Mouse (Mus musculus) megakaryocyte progenitor cell, adult 5-6 weeks (primary cell): ENCODE data around the gene Rexo5. TPM values are rescaled to one million over a fixed set of nuclear protein-coding genes. Genes with fewer than 3 reads are reported as not detected.

ENCODE experiments used
- ATAC-seq: replicated peaks from 2 replicates; pipeline ENCODE4 v1.8.0; 2016; ENCODE audit warnings: mild to moderate bottlenecking, moderate TSS enrichment, inconsistent platforms; ENCODE audit not compliant: poor library complexity
- total RNA-seq, 2 experiments: library from RNA; stranded (forward) in 1 of 2; stranded (reverse) in 1 of 2; fragments of 157-497, 149-512 nt in 1 of 2; fragments of 200-1000 nt in 1 of 2; gene quantifications; 2 replicates each; pipeline versions ENCODE4 v1.2.3 to v1.2.4; 2015 to 2017

The Rexo5 gene
- total RNA-seq, 2 experiments from 2014 or later, result 25.4 to 50.9 TPM

GRCm38 (mm10) chr7:119841820-119842449 lies 48.1 kb downstream of the Rexo5 start:
- ATAC-seq, result no peak

GRCm38 (mm10) chr7:119845541-119845940 lies 51.7 kb downstream of the Rexo5 start:
- no peak for ATAC-seq

- no peak for ATAC-seq
Measured at GRCm38 (mm10) chr7:119847396-119847795, 53.6 kb downstream of the Rexo5 start.

- peak; percentile 93 for ATAC-seq
Measured at GRCm38 (mm10) chr7:119849096-119849495, 55.3 kb downstream of the Rexo5 start.

- ATAC-seq, result no peak
Measured at GRCm38 (mm10) chr7:119850737-119851136, 56.9 kb downstream of the Rexo5 start.

GRCm38 (mm10) chr7:119852494-119852893 lies 58.7 kb downstream of the Rexo5 start:
- no peak for ATAC-seq

GRCm38 (mm10) chr7:119853186-119853585 lies 59.4 kb downstream of the Rexo5 start:
- no peak for ATAC-seq

- ATAC-seq, result peak; percentile 59
Measured at GRCm38 (mm10) chr7:119854362-119854761, 60.6 kb downstream of the Rexo5 start.

GRCm38 (mm10) chr7:119855031-119855430 lies 61.2 kb downstream of the Rexo5 start:
- ATAC-seq, result no peak

- ATAC-seq, result peak; percentile 25; the same call in 1 of the 2 replicates
Measured at GRCm38 (mm10) chr7:119859476-119859875, 65.7 kb downstream of the Rexo5 start.

GRCm38 (mm10) chr7:119860116-119860515 lies 66.3 kb downstream of the Rexo5 start:
- ATAC-seq, result no peak

GRCm38 (mm10) chr7:119860554-119860953 lies 66.7 kb downstream of the Rexo5 start:
- no peak for ATAC-seq

GRCm38 (mm10) chr7:119860971-119861334 lies 67.1 kb downstream of the Rexo5 start:
- ATAC-seq, result no peak

- ATAC-seq, result peak; percentile 81
Measured at GRCm38 (mm10) chr7:119861335-119862091, 67.7 kb downstream of the Rexo5 start.

- no peak for ATAC-seq
Measured at GRCm38 (mm10) chr7:119862167-119862566, 68.4 kb downstream of the Rexo5 start.

- ATAC-seq, result 0 out of 2 replicates have a peak, but pooled peaks have one; percentile 7
Measured at GRCm38 (mm10) chr7:119864500-119864899, 70.7 kb downstream of the Rexo5 start.

- no peak for ATAC-seq
Measured at GRCm38 (mm10) chr7:119866136-119866535, 72.3 kb downstream of the Rexo5 start.

GRCm38 (mm10) chr7:119872204-119872603 lies 78.4 kb downstream of the Rexo5 start:
- ATAC-seq, result no peak; the same call in 1 of the 2 replicates

- no peak for ATAC-seq
Measured at GRCm38 (mm10) chr7:119873050-119873449, 79.2 kb downstream of the Rexo5 start.

- no peak for ATAC-seq
Measured at GRCm38 (mm10) chr7:119875776-119876440, 82.1 kb downstream of the Rexo5 start.

GRCm38 (mm10) chr7:119879171-119879570 lies 85.4 kb downstream of the Rexo5 start:
- ATAC-seq, result peak; percentile 96

- ATAC-seq, result peak; percentile 56
Measured at GRCm38 (mm10) chr7:119880345-119880744, 86.5 kb downstream of the Rexo5 start.
